Mouse (Mus musculus) heart, postnatal 14 days (tissue): ENCODE results near the gene Srgap2. TPM values are rescaled to one million over a fixed set of nuclear protein-coding genes. Genes with fewer than 3 reads are reported as not detected.
"Not testable (repeated sequence)": the region's sequence is repeated elsewhere in the genome, so short reads cannot be mapped to it uniquely, and the experiment has no call there.

Experiments
- DNase-seq, 2 experiments: peaks; one replicate each; pipeline ENCODE4 v3.0.0; 2021 to 2022
- intact Hi-C: fragments of 180-260 bp; cut with DNase I; formaldehyde crosslinking; loops from one replicate; pipeline ENCODE4 v1.15.1; 2025
- total RNA-seq, 2 experiments: library from RNA; stranded (reverse); gene quantifications; 2 replicates each; pipeline ENCODE4 v1.2.3; 2021

Gene Srgap2
- total RNA-seq, 2 experiments from 2014 or later, result 25.0 to 29.4 TPM

GRCm38 (mm10) chr1:131360800-131361199 lies 166.4 kb downstream of the Srgap2 start:
- DNase-seq, result no peak
- intact Hi-C loops, result loop anchor here (5.0 kb wide), 2 partner anchors 167 to 197 kb away; partner anchors contain the start of genes Fam72a and Srgap2

DNA sequence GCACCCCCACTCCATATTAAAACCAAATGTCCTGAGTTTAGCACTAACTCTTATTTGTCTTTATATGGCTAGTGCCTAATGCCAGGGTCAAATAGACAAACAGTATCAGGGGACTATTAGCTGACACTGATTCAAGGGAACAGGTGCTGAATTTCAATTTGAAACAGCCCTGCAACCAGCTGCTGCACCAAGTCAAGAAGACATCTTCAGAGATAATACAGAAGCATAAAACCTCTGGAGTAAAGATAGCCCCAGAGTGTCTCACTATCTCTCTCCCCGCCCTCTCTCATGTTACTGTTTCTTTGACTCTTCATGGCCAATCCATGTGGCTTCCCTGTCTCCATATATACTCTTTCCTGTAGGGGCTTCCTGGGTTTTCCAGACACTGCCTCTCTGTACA lies 167.5 kb downstream of the Srgap2 start:
- no peak for DNase-seq
- intact Hi-C loops, result loop anchor here (5.0 kb wide), 2 partner anchors 168 to 198 kb away; partner anchors contain the start of genes Fam72a and Srgap2

GRCm38 (mm10) chr1:131357213-131357612 lies 169.9 kb downstream of the Srgap2 start:
- DNase-seq, result no peak
- intact Hi-C loops, result no loop called here

GRCm38 (mm10) chr1:131351436-131351835 lies 175.7 kb downstream of the Srgap2 start:
- intact Hi-C loops, result no loop called here
- peak; percentile 15 to 25 for DNase-seq

DNA sequence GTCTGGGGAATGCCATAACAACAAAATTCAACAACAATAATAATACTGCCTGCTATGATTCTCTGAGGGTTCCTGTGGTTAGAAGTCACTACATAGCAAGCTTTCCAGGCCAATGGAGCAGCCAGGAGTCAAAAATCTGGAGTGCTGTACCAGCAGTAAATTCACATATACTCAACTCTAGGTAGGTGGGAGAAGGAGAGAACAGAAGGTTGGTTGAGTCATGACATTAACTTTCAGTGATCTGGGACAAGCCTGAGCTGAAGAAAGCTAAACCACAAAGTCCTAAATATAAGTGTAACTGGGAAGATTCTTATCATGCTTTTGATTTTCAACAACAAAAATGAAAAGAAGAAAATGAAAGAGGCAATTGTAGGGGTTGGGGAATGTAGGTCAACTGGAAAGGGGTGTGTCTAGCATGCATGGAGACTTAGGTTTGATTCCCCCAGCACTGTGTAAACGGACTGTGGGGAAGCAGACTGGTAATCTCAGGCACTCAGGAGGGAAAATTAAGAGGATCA lies 177.1 kb downstream of the Srgap2 start:
- intact Hi-C loops, result loop anchor here (5.0 kb wide), 1 partner anchor 82 kb away; no protein-coding TSS in a partner anchor
- DNase-seq, result no peak

DNA sequence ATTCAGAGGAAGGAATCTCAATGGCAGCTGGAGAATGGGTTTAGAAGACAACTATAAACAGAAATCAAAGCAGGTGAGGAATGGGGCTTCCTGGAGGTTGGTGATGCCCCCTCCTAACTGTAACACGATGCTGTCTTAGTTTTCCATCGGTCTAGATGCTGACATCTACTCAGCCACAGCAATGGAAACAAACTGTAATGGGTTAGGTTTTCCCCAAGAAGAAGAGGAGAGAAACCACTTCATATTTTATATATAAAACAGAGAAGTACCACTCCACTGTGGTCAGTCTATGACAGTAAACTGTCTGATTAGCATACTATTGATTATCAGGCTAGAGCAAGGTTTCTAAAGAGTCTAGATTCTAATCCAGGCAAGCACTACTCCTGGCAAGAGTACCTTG lies 179.4 kb downstream of the Srgap2 start:
- intact Hi-C loops, result loop anchor here (5.0 kb wide), 1 partner anchor 85 kb away; no protein-coding TSS in a partner anchor
- no peak for DNase-seq

- peak in 1 of 2 experiments; percentile 47 for DNase-seq
- intact Hi-C loops, result loop anchor here (5.0 kb wide), 1 partner anchor 85 kb away; no protein-coding TSS in a partner anchor
Observed at GRCm38 (mm10) chr1:131346916-131347555, 180.1 kb downstream of the Srgap2 start.

GRCm38 (mm10) chr1:131345422-131346419 lies 181.4 kb downstream of the Srgap2 start:
- intact Hi-C loops, result loop anchor here (5.0 kb wide), 1 partner anchor 87 kb away; no protein-coding TSS in a partner anchor
- DNase-seq, result peak; percentile 14 to 49

DNA sequence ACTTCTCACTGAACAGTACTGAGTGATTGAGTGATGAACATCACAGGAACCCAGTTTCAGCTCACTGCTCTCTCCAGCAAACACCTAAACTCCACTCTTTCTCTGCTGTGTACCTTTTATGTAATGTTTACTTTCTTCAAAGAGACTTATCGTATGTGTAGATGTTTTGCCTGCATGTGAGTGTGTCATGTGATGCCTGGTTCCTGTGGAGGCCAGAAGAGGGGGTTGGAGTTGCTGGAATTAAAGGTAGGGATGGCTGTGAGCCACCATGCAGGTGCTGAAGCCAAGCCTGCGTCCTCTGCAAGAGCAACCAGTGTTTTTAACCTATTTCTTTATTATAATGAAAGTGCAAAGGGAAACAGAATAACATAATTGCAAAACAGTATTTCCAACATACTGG lies 182.5 kb downstream of the Srgap2 start:
- intact Hi-C loops, result loop anchor here (5.0 kb wide), 1 partner anchor 88 kb away; no protein-coding TSS in a partner anchor
- peak in 1 of 2 experiments; percentile 23 for DNase-seq

- DNase-seq, result no peak
Observed at GRCm38 (mm10) chr1:131336017-131336416, 191.1 kb downstream of the Srgap2 start.

GRCm38 (mm10) chr1:131335604-131336003 lies 191.5 kb downstream of the Srgap2 start:
- intact Hi-C loops, result no loop called here
- DNase-seq, result peak; percentile 18 to 21

More at GRCm38 (mm10) chr1:131336017-131336416, 191.1 kb downstream of the Srgap2 start:
- intact Hi-C loops, result no loop called here

DNA sequence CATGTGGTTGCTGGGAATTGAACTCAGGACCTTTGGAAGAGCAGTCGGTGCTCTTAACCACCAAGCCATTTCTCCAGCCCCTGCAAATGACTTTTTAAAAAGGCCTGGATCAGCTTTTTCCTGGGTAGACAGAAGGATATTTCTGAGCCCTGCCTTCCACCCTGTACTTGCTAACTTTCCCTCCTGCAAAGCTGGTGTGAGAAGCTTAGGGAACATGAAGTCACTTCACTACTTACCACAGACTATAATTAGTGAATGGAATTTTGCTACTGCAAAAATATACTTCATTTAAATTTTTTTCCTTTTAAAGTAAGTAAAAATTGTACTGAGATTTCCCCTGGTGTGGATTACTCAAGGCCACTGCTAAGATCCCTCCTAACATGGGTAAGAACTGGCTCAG lies 196.0 kb downstream of the Srgap2 start:
- intact Hi-C loops, result no loop called here
- no peak for DNase-seq

DNA sequence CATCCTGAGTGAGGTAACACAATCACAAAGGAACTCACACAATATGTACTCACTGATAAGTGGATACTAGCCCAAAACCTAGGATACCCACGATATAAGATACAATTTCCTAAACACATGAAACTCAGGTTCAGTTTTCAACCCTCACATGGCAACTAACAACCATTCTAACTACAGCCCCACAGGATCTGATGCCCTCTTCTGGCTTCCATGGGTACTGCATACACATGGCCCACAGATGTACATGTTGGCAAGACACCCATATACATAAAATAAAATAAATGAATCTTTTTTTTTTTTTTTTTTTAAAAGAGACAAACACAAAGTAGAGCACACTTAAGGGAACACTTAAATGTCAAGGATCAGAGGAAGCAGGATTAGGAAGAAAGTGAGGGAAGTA lies 198.1 kb downstream of the Srgap2 start:
- peak in 1 of 2 experiments; percentile 17 for DNase-seq
- intact Hi-C loops, result not testable (repeated sequence)

DNA sequence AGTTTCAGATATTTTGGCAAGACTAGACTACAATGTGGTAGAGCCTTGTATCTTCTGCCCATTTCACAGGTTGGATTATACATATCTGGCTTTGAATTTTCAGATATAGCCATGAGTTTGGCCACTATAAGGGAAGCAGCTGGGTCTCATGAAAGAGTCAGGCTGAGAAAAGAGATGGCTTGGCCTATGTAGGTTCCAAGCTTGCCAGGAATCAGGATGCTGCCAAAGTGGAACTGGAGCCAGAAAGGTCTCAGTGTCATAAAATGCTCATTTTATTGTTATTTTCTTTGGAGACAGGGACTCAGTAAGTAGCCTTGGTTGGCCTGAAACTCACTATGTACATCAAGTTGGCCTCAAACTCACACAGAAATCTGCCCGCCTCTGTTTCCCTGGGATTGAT lies 200.0 kb downstream of the Srgap2 start:
- DNase-seq, result peak in 1 of 2 experiments; percentile 10
- intact Hi-C loops, result no loop called here

GRCm38 (mm10) chr1:131324816-131325463 lies 202.2 kb downstream of the Srgap2 start:
- intact Hi-C loops, result no loop called here
- no peak for DNase-seq

GRCm38 (mm10) chr1:131319598-131320330 lies 207.4 kb downstream of the Srgap2 start:
- intact Hi-C loops, result no loop called here
- no peak for DNase-seq

DNA sequence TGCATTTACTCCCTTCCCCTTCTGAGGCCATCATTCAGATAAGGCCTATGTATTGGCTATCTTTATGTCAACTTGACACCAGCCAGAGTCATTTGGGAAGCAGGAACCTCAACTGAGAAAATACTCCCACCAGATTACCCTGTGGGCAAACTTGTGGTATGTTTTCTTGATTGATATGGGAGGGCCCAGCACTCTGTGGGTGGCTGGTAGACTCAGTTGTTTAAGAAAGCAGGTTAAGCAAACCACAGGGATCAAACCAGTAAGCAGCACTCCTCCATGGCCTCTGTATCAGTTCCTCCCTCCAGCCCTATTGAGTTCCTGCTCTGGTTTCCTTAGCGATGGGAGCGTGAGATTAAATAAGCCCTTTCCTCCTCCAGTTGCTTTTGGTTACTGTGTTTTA lies 208.8 kb downstream of the Srgap2 start:
- intact Hi-C loops, result no loop called here
- DNase-seq, result no peak

DNA sequence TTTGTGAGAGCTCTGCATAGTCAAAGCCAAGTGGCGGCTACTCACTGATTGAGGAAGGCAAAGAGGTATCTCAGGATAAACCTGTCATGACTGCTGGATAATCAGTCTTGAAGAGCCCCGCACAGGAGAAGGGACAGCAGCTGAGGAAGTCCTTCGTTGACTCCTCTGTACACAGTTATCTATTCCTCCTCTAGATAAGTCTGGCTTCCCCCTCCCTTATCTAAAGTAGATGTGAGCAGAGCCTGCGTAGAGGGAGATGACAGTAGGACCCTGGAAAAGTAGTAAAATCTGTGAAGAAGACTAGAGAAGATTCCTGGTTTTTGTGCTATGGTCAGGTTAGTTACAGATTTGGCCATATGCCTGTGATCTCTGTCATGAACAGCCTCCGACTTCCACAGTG lies 209.5 kb downstream of the Srgap2 start:
- DNase-seq, result no peak
- intact Hi-C loops, result no loop called here

GRCm38 (mm10) chr1:131311284-131311683 lies 215.9 kb downstream of the Srgap2 start:
- intact Hi-C loops, result no loop called here
- DNase-seq, result no peak
